Mouse (Mus musculus) forebrain, embryonic 13.5 days (tissue): Measurements from ENCODE around the gene 9530068E07Rik. TPM values are rescaled to one million over a fixed set of nuclear protein-coding genes. Genes with fewer than 3 reads are reported as not detected.

Experiments used
- ATAC-seq: fragments of 200-750 bp; cut with Nextera tagmentation; 2 replicates; pipeline ENCODE4 v1.8.0; 2017
- H3K27ac ChIP-seq: fragments of 300-500 bp; sonication (generic); 2 replicates; pipeline ENCODE4 v1.5.1; 2015; ENCODE audit warnings: inconsistent platforms, mild to moderate bottlenecking, moderate library complexity
- H3K27me3 ChIP-seq: fragments of 300-500 bp; sonication (generic); 2 replicates; pipeline ENCODE4 v1.6.1; 2015; ENCODE audit warnings: mild to moderate bottlenecking, inconsistent platforms
- H3K36me3 ChIP-seq: fragments of 300-500 bp; sonication (generic); 2 replicates; pipeline ENCODE4 v1.6.1; 2015; ENCODE audit warnings: mild to moderate bottlenecking, inconsistent platforms; ENCODE audit not compliant: poor library complexity, severe bottlenecking
- H3K4me1 ChIP-seq: fragments of 300-500 bp; sonication (generic); 2 replicates; pipeline ENCODE4 v1.6.1; 2015; ENCODE audit warnings: inconsistent platforms
- H3K4me2 ChIP-seq: fragments of 300-500 bp; sonication (generic); 2 replicates; pipeline ENCODE4 v1.6.1; 2015; ENCODE audit warnings: inconsistent platforms, mild to moderate bottlenecking, moderate library complexity
- H3K4me3 ChIP-seq: fragments of 300-500 bp; sonication (generic); 2 replicates; pipeline ENCODE4 v1.5.1; 2015; ENCODE audit warnings: mild to moderate bottlenecking, inconsistent platforms
- H3K9ac ChIP-seq: fragments of 300-500 bp; sonication (generic); 2 replicates; pipeline ENCODE4 v1.6.1; 2015; ENCODE audit warnings: mild to moderate bottlenecking, inconsistent platforms
- H3K9me3 ChIP-seq: fragments of 300-500 bp; sonication (generic); replicated peaks from 2 replicates; pipeline ENCODE4 v1.6.1; 2016; ENCODE audit warnings: inconsistent platforms
- WGBS: fragments of 180-500 bp; shearing (Covaris S2); methylation state at CpG from one replicate; pipeline ENCODE4 v1.1.7; 2015; 5-methylcytosine and 5-hydroxymethylcytosine counted together
- polyA plus RNA-seq: library from polyadenylated mRNA; unstranded; fragments of >200 nt; fragmentation: Nextera tagmentation; extraction: Ambion mirVana; gene quantifications from 2 replicates; pipeline ENCODE4 v1.2.1, GENCODE M21; 2015

The 9530068E07Rik gene
- polyA plus RNA-seq, 1 experiment from 2014 or later: 112 TPM

GRCm38 (mm10) chr11:52405196-52405688 is 9.0 kb downstream of the 9530068E07Rik start:
- no peak overlapping the region for H3K27ac ChIP-seq
- peaks cover 69% of the 10 kb centered on the region for H3K36me3 ChIP-seq
- no peak overlapping the region for H3K9ac ChIP-seq
- no peak overlapping the region for H3K4me2 ChIP-seq
- no peak overlapping the region for H3K4me3 ChIP-seq
- ATAC-seq: no peak
- H3K4me1 ChIP-seq: no peaks in the 10 kb centered on the region
- no peaks in the 10 kb centered on the region for H3K9me3 ChIP-seq
- no peaks in the 10 kb centered on the region for H3K27me3 ChIP-seq
- WGBS: 82% methylated on average over 9 of the region's 9 CpGs

- H3K36me3 ChIP-seq: peaks cover 66% of the 10 kb centered on the region
- H3K4me2 ChIP-seq: no peak overlapping the region
- no peaks in the 10 kb centered on the region for H3K4me1 ChIP-seq
- no peaks in the 10 kb centered on the region for H3K27me3 ChIP-seq
- H3K9ac ChIP-seq: no peak overlapping the region
- 86% methylated on average over 5 of the region's 5 CpGs for whole genome bisulfite sequencing
- no peak for ATAC-seq
- no peak overlapping the region for H3K27ac ChIP-seq
- no peaks in the 10 kb centered on the region for H3K9me3 ChIP-seq
- H3K4me3 ChIP-seq: no peak overlapping the region
Measured at GRCm38 (mm10) chr11:52409316-52409715, 13.1 kb downstream of the 9530068E07Rik start.

GRCm38 (mm10) chr11:52418358-52418757 is 22.1 kb downstream of the 9530068E07Rik start:
- Histone ChIP-seq H3K4me1 (no peaks in the 10 kb centered on the region), H3K36me3 (no peaks in the 10 kb centered on the region), H3K27ac (no peak overlapping the region), H3K9ac (no peak overlapping the region), H3K27me3 (no peaks in the 10 kb centered on the region), H3K9me3 (no peaks in the 10 kb centered on the region), H3K4me3 (no peak overlapping the region), H3K4me2 (no peak overlapping the region)
- no peak for ATAC-seq
- WGBS: 90% methylated on average over 5 of the region's 5 CpGs

- Histone ChIP-seq H3K27ac (no peak overlapping the region), H3K4me1 (no peaks in the 10 kb centered on the region), H3K27me3 (no peaks in the 10 kb centered on the region), H3K9ac (no peak overlapping the region), H3K4me2 (no peak overlapping the region), H3K36me3 (no peaks in the 10 kb centered on the region), H3K4me3 (no peak overlapping the region), H3K9me3 (no peaks in the 10 kb centered on the region)
- ATAC-seq: no peak
- 54% methylated on average over 5 of the region's 5 CpGs for WGBS
Measured at GRCm38 (mm10) chr11:52419246-52419645, 23.0 kb downstream of the 9530068E07Rik start.

GRCm38 (mm10) chr11:52419861-52420260 is 23.6 kb downstream of the 9530068E07Rik start:
- ATAC-seq: no peak
- no peak overlapping the region for H3K9ac ChIP-seq
- no peaks in the 10 kb centered on the region for H3K9me3 ChIP-seq
- no peaks in the 10 kb centered on the region for H3K36me3 ChIP-seq
- H3K4me1 ChIP-seq: no peaks in the 10 kb centered on the region
- no peak overlapping the region for H3K4me2 ChIP-seq
- WGBS: 86% methylated on average over 7 of the region's 7 CpGs
- no peak overlapping the region for H3K27ac ChIP-seq
- H3K27me3 ChIP-seq: no peaks in the 10 kb centered on the region
- no peak overlapping the region for H3K4me3 ChIP-seq

- H3K4me1 ChIP-seq: no peaks in the 10 kb centered on the region
- no peak overlapping the region for H3K4me3 ChIP-seq
- WGBS: 75% methylated on average over 12 of the region's 12 CpGs
- H3K4me2 ChIP-seq: no peak overlapping the region
- no peak for ATAC-seq
- no peak overlapping the region for H3K27ac ChIP-seq
- no peak overlapping the region for H3K9ac ChIP-seq
- no peaks in the 10 kb centered on the region for H3K27me3 ChIP-seq
- H3K9me3 ChIP-seq: no peaks in the 10 kb centered on the region
- no peaks in the 10 kb centered on the region for H3K36me3 ChIP-seq
Measured at GRCm38 (mm10) chr11:52420296-52421052, 24.2 kb downstream of the 9530068E07Rik start.

GRCm38 (mm10) chr11:52421053-52421778 is 25.0 kb downstream of the 9530068E07Rik start:
- Histone ChIP-seq H3K27ac (no peak overlapping the region), H3K4me3 (no peak overlapping the region), H3K4me1 (no peaks in the 10 kb centered on the region; the same call in 1 of the 2 replicates), H3K9me3 (no peaks in the 10 kb centered on the region), H3K9ac (no peak overlapping the region), H3K4me2 (no peak overlapping the region), H3K36me3 (no peaks in the 10 kb centered on the region), H3K27me3 (no peaks in the 10 kb centered on the region)
- 31% methylated on average over 12 of the region's 12 CpGs for WGBS
- ATAC-seq: no peak

GRCm38 (mm10) chr11:52429440-52429839 is 33.2 kb downstream of the 9530068E07Rik start:
- Histone ChIP-seq H3K36me3 (no peaks in the 10 kb centered on the region), H3K4me1 (peaks cover 11% of the 10 kb centered on the region)

GRCm38 (mm10) chr11:52431594-52431993 is 35.4 kb downstream of the 9530068E07Rik start:
- no peak overlapping the region for H3K4me3 ChIP-seq
- H3K9ac ChIP-seq: no peak overlapping the region
- H3K36me3 ChIP-seq: no peaks in the 10 kb centered on the region
- H3K4me1 ChIP-seq: peaks cover 8% of the 10 kb centered on the region
- peak; percentile 82 for ATAC-seq
- no peak overlapping the region for H3K27ac ChIP-seq
- H3K4me2 ChIP-seq: no peak overlapping the region
- peaks cover 4% of the 10 kb centered on the region; the same call in 1 of the 2 replicates for H3K27me3 ChIP-seq
- 28% methylated on average over 5 of the region's 5 CpGs for WGBS
- 0 out of 2 replicates have a peak, but pooled peaks cover 6% of the 10 kb centered on the region for H3K9me3 ChIP-seq

More at GRCm38 (mm10) chr11:52429440-52429839, 33.2 kb downstream of the 9530068E07Rik start:
- Histone ChIP-seq H3K9me3 (0 out of 2 replicates have a peak, but pooled peaks cover 6% of the 10 kb centered on the region), H3K27me3 (peaks cover 4% of the 10 kb centered on the region; the same call in 1 of the 2 replicates), H3K4me3 (no peak overlapping the region), H3K9ac (no peak overlapping the region), H3K27ac (no peak overlapping the region), H3K4me2 (no peak overlapping the region)
- ATAC-seq: no peak
- 75% methylated on average over 6 of the region's 6 CpGs for WGBS

GRCm38 (mm10) chr11:52432148-52432547 is 35.9 kb downstream of the 9530068E07Rik start:
- Histone ChIP-seq H3K9ac (no peak overlapping the region), H3K36me3 (no peaks in the 10 kb centered on the region), H3K27ac (no peak overlapping the region), H3K27me3 (peaks cover 6% of the 10 kb centered on the region; the same call in 1 of the 2 replicates), H3K4me3 (no peak overlapping the region), H3K9me3 (0 out of 2 replicates have a peak, but pooled peaks cover 6% of the 10 kb centered on the region), H3K4me2 (no peak overlapping the region), H3K4me1 (peaks cover 10% of the 10 kb centered on the region)
- 86% methylated on average over 5 of the region's 5 CpGs for WGBS
- ATAC-seq: no peak

GRCm38 (mm10) chr11:52433076-52433796 is 37.0 kb downstream of the 9530068E07Rik start:
- H3K4me2 ChIP-seq: no peak overlapping the region
- H3K4me1 ChIP-seq: peaks cover 13% of the 10 kb centered on the region
- H3K9ac ChIP-seq: no peak overlapping the region
- WGBS: 78% methylated on average over 8 of the region's 8 CpGs
- no peaks in the 10 kb centered on the region for H3K36me3 ChIP-seq
- 0 out of 2 replicates have a peak, but pooled peaks cover 6% of the 10 kb centered on the region for H3K9me3 ChIP-seq
- H3K27me3 ChIP-seq: peaks cover 11% of the 10 kb centered on the region; the same call in 1 of the 2 replicates
- H3K27ac ChIP-seq: no peak overlapping the region
- no peak for ATAC-seq
- no peak overlapping the region for H3K4me3 ChIP-seq
